Mouse (Mus musculus) hindbrain, embryonic 11.5 days (tissue): Measurements from ENCODE around the gene Gkn1. TPM values are rescaled to one million over a fixed set of nuclear protein-coding genes. Genes with fewer than 3 reads are reported as not detected.

Experiments
- ATAC-seq: fragments of 200-750 bp; cut with Nextera tagmentation; 2 replicates; pipeline ENCODE4 v1.8.0; 2017; ENCODE audit warnings: mild to moderate bottlenecking, moderate TSS enrichment, moderate library complexity; ENCODE audit not compliant: low FRiP score
- DNase-seq: peaks from one replicate; pipeline ENCODE4 v3.0.0-alpha.2; 2015; ENCODE audit warnings: low spot score
- H3K27ac ChIP-seq: fragments of 300-500 bp; sonication (generic); 2 replicates; pipeline ENCODE4 v1.5.1; 2014; ENCODE audit warnings: mild to moderate bottlenecking, low read depth, low read length
- H3K27me3 ChIP-seq: fragments of 300-500 bp; sonication (generic); 2 replicates; pipeline ENCODE4 v1.6.1; 2014; ENCODE audit warnings: mild to moderate bottlenecking, low read length, moderate library complexity, mixed read lengths; ENCODE audit not compliant: control insufficient read depth, insufficient read depth
- H3K36me3 ChIP-seq: fragments of 300-500 bp; sonication (generic); 2 replicates; pipeline ENCODE4 v1.6.1; 2014; ENCODE audit warnings: mild to moderate bottlenecking, low read length, moderate library complexity, mixed read lengths; ENCODE audit not compliant: control insufficient read depth, insufficient read depth
- H3K4me1 ChIP-seq: fragments of 300-500 bp; sonication (generic); replicated peaks from 2 replicates; pipeline ENCODE4 v1.6.1; 2014; ENCODE audit warnings: low read length, mixed read lengths; ENCODE audit not compliant: control insufficient read depth, insufficient read depth
- H3K4me2 ChIP-seq: fragments of 300-500 bp; sonication (generic); replicated peaks from 2 replicates; pipeline ENCODE4 v1.6.1; 2014; ENCODE audit warnings: mild to moderate bottlenecking, low read depth, low read length
- H3K4me3 ChIP-seq: fragments of 300-500 bp; sonication (generic); 2 replicates; pipeline ENCODE4 v1.5.1; 2014; ENCODE audit warnings: low read depth, low read length
- H3K9ac ChIP-seq: fragments of 300-500 bp; sonication (generic); 2 replicates; pipeline ENCODE4 v1.6.1; 2014; ENCODE audit warnings: low read depth, low read length
- H3K9me3 ChIP-seq: fragments of 300-500 bp; sonication (generic); 2 replicates; pipeline ENCODE4 v1.6.1; 2016; ENCODE audit warnings: low read length; ENCODE audit not compliant: control insufficient read depth
- WGBS: fragments of 180-500 bp; shearing (Covaris S2); extraction: QIAGEN DNeasy Blood & Tissue Kit; methylation state at CpG from one replicate; pipeline ENCODE4 v1.1.7; 2014; 5-methylcytosine and 5-hydroxymethylcytosine counted together
- polyA plus RNA-seq: library from polyadenylated mRNA; unstranded; fragments of >200 nt; fragmentation: Nextera tagmentation; extraction: Ambion mirVana; gene quantifications from 2 replicates; pipeline ENCODE4 v1.2.1, GENCODE M21; 2014

Gkn1 gene
- polyA plus RNA-seq, 1 experiment from 2014 or later = not detected

GRCm38 (mm10) chr6:87304486-87304885 lies 46.3 kb downstream of the Gkn1 start:
- Histone ChIP-seq H3K9ac (no peak overlapping the region), H3K27me3 (no peaks in the 10 kb centered on the region), H3K27ac (no peak overlapping the region), H3K4me3 (no peak overlapping the region), H3K4me2 (no peak overlapping the region), H3K36me3 (no peaks in the 10 kb centered on the region), H3K9me3 (no peaks in the 10 kb centered on the region), H3K4me1 (no peaks in the 10 kb centered on the region)
- no peak for DNase-seq
- WGBS = 89% methylated on average over 8 of the region's 8 CpGs
- no peak for ATAC-seq

GRCm38 (mm10) chr6:87302746-87303145 lies 48.0 kb downstream of the Gkn1 start:
- DNase-seq (no peak), ATAC-seq (no peak)
- Histone ChIP-seq H3K36me3 (no peaks in the 10 kb centered on the region), H3K4me3 (no peak overlapping the region), H3K9me3 (no peaks in the 10 kb centered on the region), H3K9ac (no peak overlapping the region), H3K4me1 (no peaks in the 10 kb centered on the region), H3K4me2 (no peak overlapping the region), H3K27ac (no peak overlapping the region), H3K27me3 (no peaks in the 10 kb centered on the region)
- 73% methylated on average over 5 of the region's 5 CpGs for WGBS

- H3K9ac ChIP-seq = no peak overlapping the region
- no peaks in the 10 kb centered on the region for H3K36me3 ChIP-seq
- H3K4me2 ChIP-seq = no peak overlapping the region
- no peaks in the 10 kb centered on the region for H3K27me3 ChIP-seq
- H3K4me3 ChIP-seq = no peak overlapping the region
- DNase-seq = peak; percentile 25
- no peaks in the 10 kb centered on the region for H3K4me1 ChIP-seq
- no peak for ATAC-seq
- WGBS = 52% methylated on average over 4 of the region's 4 CpGs
- no peak overlapping the region for H3K27ac ChIP-seq
- no peaks in the 10 kb centered on the region for H3K9me3 ChIP-seq
These were observed 48.8 kb downstream of the Gkn1 start for GRCm38 (mm10) chr6:87301991-87302390.

Other genes starting within 250 kb of the Gkn1 start
- 0.08 TPM in 1 of 2 replicates, not detected in the other for gene D6Ertd527e, start 246.2 kb downstream of the Gkn1 start, polyA plus RNA-seq
- gene Antxr1, start 15.1 kb downstream of the Gkn1 start, polyA plus RNA-seq = 4.5 and 7.4 TPM in 2 replicates
- gene Gkn2, start 22.4 kb upstream of the Gkn1 start, polyA plus RNA-seq = not detected in 2 replicates
- 0.29 TPM in 1 of 2 replicates, not detected in the other for gene Gkn3, start 38.0 kb upstream of the Gkn1 start, polyA plus RNA-seq
- gene Bmp10, start 78.1 kb upstream of the Gkn1 start, polyA plus RNA-seq = not detected in 2 replicates
- 2.6 and 3.2 TPM in 2 replicates for gene Arhgap25, start 182.3 kb upstream of the Gkn1 start, polyA plus RNA-seq
- 2.8 and 3.6 TPM in 2 replicates for gene Prokr1, start 239.8 kb upstream of the Gkn1 start, polyA plus RNA-seq